Mouse (Mus musculus) gastrocnemius, postnatal 25 days (tissue): ENCODE results near the gene Smyd2. TPM values are rescaled to one million over a fixed set of nuclear protein-coding genes. Genes with fewer than 3 reads are reported as not detected.

Source experiments
- DNase-seq: peaks from one replicate; pipeline ENCODE4 v3.0.0; 2022
- total RNA-seq, 2 experiments: library from RNA; stranded (reverse); gene quantifications; 1 replicate in 1 of 2; 2 replicates in 1 of 2; pipeline ENCODE4 v1.2.3; 2021

Gene Smyd2
- total RNA-seq, 2 experiments from 2014 or later: 124 to 197 TPM

- no peak for DNase-seq
These were observed 2.4 kb downstream of the Smyd2 start for GRCm38 (mm10) chr1:189919756-189920155.

- no peak for DNase-seq
These were observed 5.0 kb downstream of the Smyd2 start for GRCm38 (mm10) chr1:189917126-189917500.

- no peak for DNase-seq
These were observed 5.6 kb downstream of the Smyd2 start for GRCm38 (mm10) chr1:189916422-189917125.

GRCm38 (mm10) chr1:189913093-189913760 lies 8.9 kb downstream of the Smyd2 start:
- peak; percentile 49 for DNase-seq

DNA sequence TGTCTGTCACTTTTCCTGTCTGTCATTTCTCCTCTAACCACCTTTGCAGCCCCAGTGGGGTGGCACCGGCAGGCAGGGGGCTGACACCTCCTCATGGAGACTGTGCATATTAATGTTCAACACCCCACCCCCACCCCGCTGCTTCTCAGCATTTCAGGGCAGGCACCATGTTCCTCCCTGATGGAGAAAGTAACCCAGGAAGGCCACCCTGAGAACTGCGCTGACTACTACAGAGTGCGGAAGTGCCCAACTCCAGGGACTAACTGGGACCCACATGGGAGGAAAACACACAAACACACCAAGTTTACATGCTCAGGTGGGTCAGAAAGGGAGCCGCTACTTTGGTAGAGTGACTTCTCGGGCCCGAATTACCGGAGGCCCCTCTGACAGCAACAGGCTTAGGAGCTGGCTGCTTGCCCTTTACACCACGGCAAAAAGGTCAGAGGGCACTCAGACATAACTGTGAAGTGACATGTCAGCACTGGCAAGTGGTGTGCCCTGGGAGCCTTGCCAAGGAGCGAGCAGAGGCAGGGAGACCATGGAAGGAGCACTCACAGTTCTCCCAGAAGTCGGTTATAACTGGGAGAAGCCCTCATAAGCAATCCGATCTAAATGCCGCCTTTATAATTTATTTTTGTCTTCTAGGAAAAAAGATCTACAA lies 11.3 kb downstream of the Smyd2 start:
- peak; percentile 79 for DNase-seq

DNA sequence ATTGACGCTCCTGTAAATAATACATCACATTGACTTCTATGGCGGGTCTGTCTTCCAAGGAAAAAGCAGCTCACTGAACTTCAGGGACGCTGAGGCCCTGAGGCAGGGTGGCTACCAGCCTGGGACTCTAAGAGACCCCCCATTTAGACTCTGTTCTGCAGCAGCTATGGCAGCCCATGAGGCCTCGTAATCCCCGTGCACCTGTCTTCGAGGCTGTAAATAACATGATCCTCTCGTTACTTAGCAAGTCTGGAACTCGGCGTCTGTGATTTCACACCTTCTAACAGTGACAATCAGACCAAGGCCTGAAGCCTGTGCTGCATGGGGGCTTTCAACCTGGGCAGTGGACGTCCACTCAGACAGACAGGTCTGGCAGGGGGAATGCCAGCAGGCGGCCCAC lies 19.0 kb downstream of the Smyd2 start:
- DNase-seq: no peak

DNA sequence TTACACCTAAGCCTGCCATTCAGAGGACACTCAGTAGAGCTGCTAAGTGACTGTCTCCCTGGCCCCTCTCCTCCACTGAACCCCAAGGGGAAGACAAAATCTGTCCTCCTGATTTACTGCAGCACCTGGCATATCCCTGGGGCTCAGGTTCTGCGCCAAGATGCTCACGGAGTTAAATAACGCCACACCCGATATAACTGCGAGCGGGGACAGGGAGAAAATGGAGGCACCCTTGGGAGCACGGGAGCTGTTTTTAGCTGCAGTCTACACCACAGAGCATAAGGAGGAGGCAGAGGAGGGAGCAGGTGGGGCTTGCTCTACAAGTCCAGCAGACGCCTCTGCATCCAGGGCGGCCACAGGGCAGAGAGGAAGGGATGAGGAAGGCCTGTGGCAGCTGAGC lies 19.8 kb downstream of the Smyd2 start:
- DNase-seq: peak; percentile 73

GRCm38 (mm10) chr1:189899526-189899925 lies 22.6 kb downstream of the Smyd2 start:
- DNase-seq: no peak

- DNase-seq: no peak
These were observed 23.5 kb downstream of the Smyd2 start for GRCm38 (mm10) chr1:189898708-189899107.

- DNase-seq: no peak
These were observed 24.3 kb downstream of the Smyd2 start for GRCm38 (mm10) chr1:189897861-189898260.

DNA sequence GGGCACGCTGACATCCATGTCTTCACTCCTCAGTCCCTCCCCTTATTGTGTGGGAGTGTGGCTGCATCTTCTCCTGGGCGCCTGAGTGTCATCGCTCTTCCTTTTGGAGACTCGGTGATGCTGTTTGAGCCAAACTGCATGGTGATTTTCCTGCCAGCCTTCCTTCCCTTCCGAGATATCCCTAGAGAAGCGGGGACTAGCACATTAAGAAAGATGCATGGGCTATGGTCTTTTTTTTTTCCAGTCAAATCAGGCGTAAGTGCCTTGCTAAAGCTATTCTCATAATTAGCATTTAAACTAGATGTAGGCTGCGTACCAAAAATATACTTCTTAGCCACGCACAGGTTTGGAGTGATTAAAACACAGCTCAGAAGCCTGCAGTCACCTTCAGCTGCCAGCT lies 28.0 kb downstream of the Smyd2 start:
- DNase-seq: no peak

DNA sequence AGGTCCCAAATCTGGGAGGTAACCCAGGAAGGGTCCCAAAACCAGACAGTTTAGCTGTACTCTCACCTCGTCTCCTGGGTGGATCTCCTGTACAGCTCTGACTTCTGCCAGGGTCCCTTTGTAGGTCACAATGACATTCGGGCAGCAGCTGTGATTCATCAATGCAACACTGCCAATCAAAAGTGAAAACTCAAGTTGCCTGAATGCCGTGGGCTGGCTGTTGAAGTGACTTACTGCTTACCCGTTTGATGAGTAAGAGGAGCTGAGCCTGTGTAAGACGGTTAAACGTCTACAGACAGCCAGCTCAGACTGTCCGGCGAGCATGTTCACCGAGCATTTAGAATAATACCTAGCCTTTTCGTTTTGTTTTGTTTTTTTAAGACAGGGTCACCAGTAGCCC lies 33.4 kb downstream of the Smyd2 start:
- DNase-seq: no peak

DNA sequence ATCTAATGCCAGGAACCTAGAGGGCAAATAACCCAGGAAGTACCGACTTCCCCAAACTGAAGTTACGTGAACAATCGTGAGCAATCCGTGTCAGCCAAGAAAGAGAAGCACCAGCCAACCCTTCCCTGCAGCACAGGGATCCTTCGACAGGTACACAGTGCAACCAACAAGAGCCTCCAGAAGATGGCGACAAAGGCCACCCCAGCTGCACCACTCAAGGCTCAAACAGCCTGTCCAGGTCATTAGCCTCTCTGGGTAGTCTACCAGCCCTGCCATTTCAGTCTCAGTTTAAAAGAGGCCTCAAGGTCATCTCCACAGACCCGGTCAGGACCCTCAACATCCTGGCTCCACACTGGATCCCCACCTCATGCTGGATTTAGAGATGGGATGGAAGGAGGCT lies 34.6 kb downstream of the Smyd2 start:
- peak; percentile 61 for DNase-seq

- no peak for DNase-seq
These were observed 36.2 kb downstream of the Smyd2 start for GRCm38 (mm10) chr1:189885975-189886374.

- DNase-seq: no peak
These were observed 37.2 kb downstream of the Smyd2 start for GRCm38 (mm10) chr1:189884951-189885350.

GRCm38 (mm10) chr1:189883531-189884170 lies 38.5 kb downstream of the Smyd2 start:
- DNase-seq: peak; percentile 65

DNA sequence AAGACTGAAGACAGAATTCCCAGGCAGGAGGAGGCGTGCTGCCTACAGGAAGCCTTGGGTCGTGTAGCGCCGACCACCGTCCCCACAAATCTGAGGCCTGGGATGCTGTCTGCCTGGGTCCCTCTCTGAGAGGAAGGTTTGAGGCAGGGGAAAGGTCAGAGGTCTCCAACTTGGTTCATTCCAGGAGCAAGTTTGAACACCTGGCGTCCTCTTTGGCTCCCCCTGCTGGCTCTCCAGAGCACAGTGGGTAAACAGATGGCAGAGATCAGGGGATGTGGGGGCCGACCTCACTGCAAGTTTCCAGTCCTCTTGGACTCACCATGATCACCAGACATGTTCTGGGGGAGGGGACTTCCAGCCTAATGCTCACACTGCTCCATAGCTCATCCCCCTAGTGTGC lies 39.3 kb downstream of the Smyd2 start:
- DNase-seq: no peak

DNA sequence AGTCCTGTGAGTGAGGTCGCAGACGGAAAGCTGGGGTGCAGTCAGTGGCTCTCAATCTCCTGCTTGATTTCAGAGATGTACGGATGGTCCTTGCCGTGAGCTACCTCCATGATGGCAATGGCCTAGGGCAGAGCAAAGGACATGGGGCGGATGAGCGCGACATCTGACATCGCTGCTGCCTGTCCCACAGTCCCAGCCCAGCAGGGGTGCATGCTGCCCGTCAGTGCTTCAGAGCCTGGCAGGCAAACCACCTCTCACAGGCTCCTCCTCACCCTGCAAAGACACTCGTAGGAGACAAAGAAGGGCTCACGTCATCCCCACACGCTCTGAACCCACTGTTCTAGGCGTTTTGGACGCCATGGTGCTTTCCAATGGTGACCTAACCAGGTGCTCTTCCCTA lies 41.4 kb downstream of the Smyd2 start:
- DNase-seq: no peak

- DNase-seq: no peak
These were observed 42.2 kb downstream of the Smyd2 start for GRCm38 (mm10) chr1:189879965-189880364.

GRCm38 (mm10) chr1:189879212-189879611 lies 43.0 kb downstream of the Smyd2 start:
- DNase-seq: no peak

- no peak for DNase-seq
These were observed 46.0 kb downstream of the Smyd2 start for GRCm38 (mm10) chr1:189876162-189876561.

DNA sequence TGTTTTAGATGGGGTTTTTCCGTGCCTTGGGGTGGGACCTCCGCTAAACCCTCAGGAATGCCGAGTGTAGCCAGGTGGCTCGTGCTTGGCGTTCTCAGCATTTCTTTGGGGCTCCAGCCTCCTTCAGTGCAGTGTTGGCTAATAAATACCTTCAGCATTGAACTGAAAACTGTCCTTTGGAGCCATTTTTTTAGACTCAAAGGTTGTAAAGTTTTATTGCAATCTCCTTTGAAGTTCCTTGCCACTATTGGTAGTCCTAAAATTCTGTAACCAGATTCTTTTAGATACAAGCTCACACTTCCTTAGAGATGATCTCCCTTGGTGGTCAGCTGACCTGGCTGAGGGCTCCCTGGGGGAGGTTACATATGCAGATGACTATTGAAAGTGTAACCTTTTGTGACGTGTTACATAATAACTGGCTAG lies 46.7 kb downstream of the Smyd2 start:
- no peak for DNase-seq

- no peak for DNase-seq
These were observed 48.6 kb downstream of the Smyd2 start for GRCm38 (mm10) chr1:189873591-189873990.
